Mouse (Mus musculus): ENCODE measurements around the gene Pter. TPM values are rescaled to one million over a fixed set of nuclear protein-coding genes. Genes with fewer than 3 reads are reported as not detected.

The Pter gene
- polyA plus RNA-seq, 1 experiment from 2014 or later = 9.1 TPM

DNA sequence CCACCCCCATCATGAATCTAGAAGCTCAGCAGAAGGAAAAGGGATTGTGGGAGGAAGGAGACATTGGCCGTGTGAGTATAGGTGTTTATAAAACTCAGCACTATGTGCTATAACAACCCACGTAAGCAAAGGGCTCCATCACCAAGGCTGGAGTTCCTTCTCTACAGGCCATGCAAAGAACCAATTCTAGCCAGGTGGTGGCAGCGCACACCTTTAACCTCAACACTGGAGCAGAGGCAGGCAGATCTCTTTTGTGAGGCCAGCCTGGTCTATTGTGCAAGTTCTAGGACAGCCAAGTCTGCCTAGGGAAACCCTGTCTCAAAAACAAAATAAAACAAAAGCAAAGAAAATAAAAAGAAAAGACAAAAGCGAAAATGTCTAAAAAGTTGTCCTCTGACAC lies 115.9 kb downstream of the Pter start:
- TF ChIP-seq CTCF (IDR thresholded peaks at IDR 0.05) = no peak
- Histone ChIP-seq H3K9me3 (ENCODE audit: low read length) (no peaks in the 10 kb centered on the region), H3K4me1 (ENCODE audit: insufficient read depth, low read depth, low read length) (no peaks in the 10 kb centered on the region), H3K36me3 (ENCODE audit: insufficient read depth, low read length) (no peaks in the 10 kb centered on the region), H3K9ac (replicated peaks; ENCODE audit: low read depth) (no peak overlapping the region), H3K4me2 (replicated peaks; ENCODE audit: low read depth, low read length) (no peak overlapping the region), H3K27ac (ENCODE audit: low read length) (no peak overlapping the region), H3K4me3 (ENCODE audit: low read depth, low read length) (no peak overlapping the region), H3K27me3 (replicated peaks; ENCODE audit: insufficient read depth, low read length) (no peaks in the 10 kb centered on the region)
- ATAC-seq = no peak
- DNase-seq (ENCODE audit: low spot score) = no peak
- WGBS = 81% methylated on average over 4 of the region's 4 CpGs

DNA sequence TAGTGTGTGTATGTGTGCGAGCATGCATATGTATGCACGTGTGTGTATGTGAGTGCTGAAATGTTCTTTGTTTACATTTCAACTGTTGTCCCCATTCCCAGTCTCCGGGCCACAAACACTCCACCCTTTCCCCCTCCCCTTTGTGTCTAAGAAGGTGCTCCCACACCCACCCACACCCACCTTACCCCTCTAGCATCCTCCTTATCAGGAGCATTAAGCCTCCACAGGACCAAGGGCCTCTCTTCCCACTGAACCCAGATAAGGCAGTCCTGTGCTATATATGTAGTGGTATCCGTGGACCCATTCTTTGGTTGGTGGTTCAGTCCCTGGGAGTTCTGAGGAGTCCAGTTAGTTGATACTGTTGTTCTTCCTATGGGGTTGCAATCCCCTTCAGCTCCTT lies 120.7 kb downstream of the Pter start:
- Histone ChIP-seq H3K27me3 (replicated peaks; ENCODE audit: insufficient read depth, low read length) (no peaks in the 10 kb centered on the region), H3K27ac (ENCODE audit: low read length) (no peak overlapping the region), H3K4me3 (ENCODE audit: low read depth, low read length) (no peak overlapping the region), H3K4me1 (ENCODE audit: insufficient read depth, low read depth, low read length) (no peaks in the 10 kb centered on the region), H3K4me2 (replicated peaks; ENCODE audit: low read depth, low read length) (no peak overlapping the region), H3K9me3 (ENCODE audit: low read length) (no peaks in the 10 kb centered on the region), H3K9ac (replicated peaks; ENCODE audit: low read depth) (no peak overlapping the region), H3K36me3 (ENCODE audit: insufficient read depth, low read length) (no peaks in the 10 kb centered on the region)
- no peak for ATAC-seq
- DNase-seq (ENCODE audit: low spot score) = no peak
- TF ChIP-seq EP300 (IDR thresholded peaks at IDR 0.05) = no peak
- TF ChIP-seq CTCF (IDR thresholded peaks at IDR 0.05) = no peak
- WGBS = 67% methylated on average over 4 of the region's 4 CpGs

DNA sequence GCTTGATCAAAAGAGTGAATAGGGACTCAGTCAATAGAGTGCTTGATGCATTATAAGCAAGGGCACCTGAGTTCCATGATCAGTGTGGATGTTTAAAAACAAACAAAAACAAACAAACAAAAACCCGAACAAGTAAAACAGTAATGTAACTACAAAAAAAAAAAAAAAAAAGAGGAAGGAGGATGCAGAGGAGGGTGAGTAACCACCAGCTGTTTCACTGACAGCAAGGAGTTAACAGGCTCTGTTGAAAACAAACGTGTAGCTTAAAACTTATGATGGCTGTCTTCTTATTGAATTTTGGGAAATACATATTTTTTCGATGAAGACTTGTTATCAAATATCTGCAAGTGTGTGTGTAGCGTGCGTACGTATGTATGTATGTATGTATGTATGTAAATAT lies 124.8 kb downstream of the Pter start:
- DNase-seq (ENCODE audit: low spot score) (no peak), ATAC-seq (no peak)
- H3K4me2 ChIP-seq (replicated peaks; ENCODE audit: low read depth, low read length) = no peak overlapping the region
- 74% methylated on average over 6 of the region's 6 CpGs for WGBS
- no peaks in the 10 kb centered on the region for H3K36me3 ChIP-seq (ENCODE audit: insufficient read depth, low read length)
- H3K4me3 ChIP-seq (ENCODE audit: low read depth, low read length) = no peak overlapping the region
- H3K27ac ChIP-seq (ENCODE audit: low read length) = no peak overlapping the region
- no peaks in the 10 kb centered on the region for H3K4me1 ChIP-seq (ENCODE audit: insufficient read depth, low read depth, low read length)
- no peak overlapping the region for H3K9ac ChIP-seq (replicated peaks; ENCODE audit: low read depth)
- TF ChIP-seq CTCF (IDR thresholded peaks at IDR 0.05) (no peak), EP300 (IDR thresholded peaks at IDR 0.05) (no peak)
- H3K9me3 ChIP-seq (ENCODE audit: low read length) = no peaks in the 10 kb centered on the region
- H3K27me3 ChIP-seq (replicated peaks; ENCODE audit: insufficient read depth, low read length) = no peaks in the 10 kb centered on the region

Other genes starting within 250 kb of the Pter start
- 0.10 and 0.12 TPM in 2 replicates for gene C1ql3, start 87.8 kb downstream of the Pter start, polyA plus RNA-seq (2015; fragmentation: Nextera tagmentation; extraction: Ambion mirVana)

All from lung, postnatal 0 days (tissue).